Mouse (Mus musculus) cerebellum, postnatal 36 days (tissue): Measurements from ENCODE around the gene Mbd4.

Source experiments
- DNase-seq, 2 experiments: peaks; one replicate each; pipeline ENCODE4 v3.0.0; 2021 to 2022; ENCODE audit warnings: mixed read lengths in 2 of 2

Gene Mbd4

GRCm38 (mm10) chr6:115856361-115856745 lies 3.2 kb upstream of the Mbd4 start:
- no peak for DNase-seq

GRCm38 (mm10) chr6:115855733-115856360 lies 2.7 kb upstream of the Mbd4 start:
- DNase-seq: no peak

- no peak for DNase-seq
These were observed 1.3 kb upstream of the Mbd4 start for GRCm38 (mm10) chr6:115854432-115854831.

GRCm38 (mm10) chr6:115853985-115854384 lies 814 bp upstream of the Mbd4 start:
- no peak for DNase-seq

GRCm38 (mm10) chr6:115852446-115853090 lies 603 bp downstream of the Mbd4 start:
- no peak for DNase-seq

GRCm38 (mm10) chr6:115848598-115849304 lies 4.4 kb downstream of the Mbd4 start:
- DNase-seq: no peak

GRCm38 (mm10) chr6:115846640-115847411 lies 6.3 kb downstream of the Mbd4 start:
- DNase-seq: peak; percentile 55 to 64

- DNase-seq: no peak
These were observed 8.2 kb downstream of the Mbd4 start for GRCm38 (mm10) chr6:115845006-115845405.

- no peak for DNase-seq
These were observed 14.4 kb downstream of the Mbd4 start for GRCm38 (mm10) chr6:115838745-115839144.

GRCm38 (mm10) chr6:115838161-115838597 lies 15.0 kb downstream of the Mbd4 start, which contains the start of gene Efcab12:
Efcab12 (minus strand) TSS chr6:115838412.
- DNase-seq: peak; percentile 71 to 72

- DNase-seq: no peak
These were observed 19.3 kb downstream of the Mbd4 start for GRCm38 (mm10) chr6:115833861-115834260.

- DNase-seq: no peak
These were observed 20.9 kb downstream of the Mbd4 start for GRCm38 (mm10) chr6:115832152-115832850.

- no peak for DNase-seq
These were observed 22.2 kb downstream of the Mbd4 start for GRCm38 (mm10) chr6:115830779-115831601.

GRCm38 (mm10) chr6:115823850-115824464 lies 29.2 kb downstream of the Mbd4 start:
- DNase-seq: peak; percentile 29 to 38

GRCm38 (mm10) chr6:115821216-115821993 lies 31.8 kb downstream of the Mbd4 start:
- no peak for DNase-seq

GRCm38 (mm10) chr6:115818129-115818528 lies 35.0 kb downstream of the Mbd4 start:
- no peak for DNase-seq

GRCm38 (mm10) chr6:115815041-115815440 lies 38.1 kb downstream of the Mbd4 start:
- no peak for DNase-seq

GRCm38 (mm10) chr6:115814104-115814503 lies 39.1 kb downstream of the Mbd4 start:
- DNase-seq: peak; percentile 35

GRCm38 (mm10) chr6:115811606-115812005 lies 41.6 kb downstream of the Mbd4 start:
- no peak for DNase-seq
